Mouse (Mus musculus) megakaryocyte, adult 5-6 weeks (primary cell): ENCODE measurements around the gene Epb41l4b. TPM values are rescaled to one million over a fixed set of nuclear protein-coding genes. Genes with fewer than 3 reads are reported as not detected.
A peak's percentile ranks its signal among the peaks of the same experiment; 100 is the strongest.

Experiments
- ATAC-seq: 2 replicates; pipeline ENCODE4 v1.8.0; 2016; ENCODE audit warnings: mild to moderate bottlenecking, inconsistent platforms; ENCODE audit not compliant: poor library complexity, severe bottlenecking
- total RNA-seq, 2 experiments: library from RNA; stranded (forward) in 1 of 2; stranded (reverse) in 1 of 2; fragments of 153-499, 151-499 nt in 1 of 2; fragments of 221-1000, 200-1000 nt in 1 of 2; gene quantifications; 2 replicates each; pipeline versions ENCODE4 v1.2.3 to v1.2.4; 2015 to 2017

Epb41l4b gene
- total RNA-seq, 2 experiments from 2014 or later, result 2.8 to 2.9 TPM

DNA sequence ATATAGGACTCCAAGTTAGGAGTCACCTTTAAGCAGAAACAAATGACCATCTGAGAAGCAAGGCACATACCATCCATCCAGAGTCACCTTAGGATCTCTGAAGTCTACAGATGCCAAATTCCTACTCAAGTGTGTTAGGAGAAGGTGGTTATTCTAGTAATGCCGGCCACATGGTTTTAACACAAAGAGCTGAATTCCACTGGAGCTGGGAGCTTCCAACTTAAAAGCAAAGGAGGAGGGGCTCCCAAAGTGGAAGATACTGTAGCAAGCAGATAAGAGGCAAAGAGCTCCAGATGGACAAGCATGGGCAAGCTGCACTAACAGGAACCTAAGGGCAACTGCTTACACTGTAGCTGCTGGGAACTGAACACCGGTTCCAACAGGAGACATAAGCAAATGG, 76.3 kb downstream of the Epb41l4b start:
- ATAC-seq, result no peak

DNA sequence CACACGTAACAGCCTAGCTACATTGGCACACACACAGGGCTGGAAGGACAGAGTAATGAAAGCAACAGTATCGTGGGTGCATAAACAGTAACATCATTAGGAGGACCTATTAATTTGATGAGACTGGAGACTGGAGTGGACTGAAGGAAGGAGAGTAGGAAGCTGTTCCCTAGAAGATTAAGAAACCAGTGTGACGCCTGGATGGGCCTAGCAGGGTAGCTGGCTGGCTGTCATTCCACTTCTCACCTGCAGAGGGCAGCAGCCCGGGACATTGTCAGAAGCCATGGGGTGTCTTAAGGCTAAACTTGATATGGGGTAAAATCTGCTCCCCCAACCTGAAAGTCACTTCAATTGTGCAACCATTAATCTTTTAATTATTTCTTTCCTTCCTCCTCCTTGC, 78.0 kb downstream of the Epb41l4b start:
- ATAC-seq, result peak; percentile 92

- ATAC-seq, result no peak
Measured at GRCm38 (mm10) chr4:57064830-57065229, 78.4 kb downstream of the Epb41l4b start.

GRCm38 (mm10) chr4:57060319-57060831, 82.9 kb downstream of the Epb41l4b start:
- no peak for ATAC-seq

DNA sequence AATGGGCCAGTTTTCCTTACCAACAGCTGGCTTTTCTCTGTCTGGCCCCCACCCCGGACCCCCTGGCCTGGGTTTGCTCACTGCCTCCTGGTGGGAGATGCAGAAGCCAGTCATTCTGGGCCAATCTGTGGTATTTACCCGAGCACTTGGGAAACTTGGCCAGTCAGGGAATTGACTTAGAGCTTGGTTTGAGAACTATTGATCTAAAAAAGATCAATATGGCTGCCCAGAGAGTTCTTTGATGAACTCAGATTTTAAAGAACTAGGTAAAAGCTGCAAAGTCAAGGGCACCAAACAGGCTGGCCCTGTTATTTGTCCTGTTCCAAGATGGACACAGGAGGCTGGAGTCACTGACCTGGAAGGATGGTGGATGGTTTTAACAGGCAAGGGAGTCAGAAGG, 84.6 kb downstream of the Epb41l4b start:
- no peak for ATAC-seq

DNA sequence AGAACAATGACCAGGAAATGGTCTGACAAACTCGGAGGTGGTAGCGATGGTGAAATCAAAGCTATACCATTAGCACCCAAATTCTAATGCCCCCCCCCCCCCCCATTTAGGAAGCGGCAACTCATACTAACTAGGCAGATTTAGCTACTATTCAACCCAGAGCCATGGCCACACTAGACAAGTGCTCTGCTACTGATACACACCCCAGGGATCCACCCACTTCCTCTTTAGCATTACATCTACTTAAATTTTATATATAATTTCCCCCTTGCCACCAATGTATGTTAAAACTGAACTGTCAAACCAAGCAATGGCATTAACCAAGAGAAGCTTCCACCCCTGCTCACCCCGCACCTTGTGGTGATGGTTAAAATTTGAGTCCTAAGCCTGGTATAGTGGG, 85.6 kb downstream of the Epb41l4b start:
- ATAC-seq, result peak; percentile 39; the same call in 1 of the 2 replicates

DNA sequence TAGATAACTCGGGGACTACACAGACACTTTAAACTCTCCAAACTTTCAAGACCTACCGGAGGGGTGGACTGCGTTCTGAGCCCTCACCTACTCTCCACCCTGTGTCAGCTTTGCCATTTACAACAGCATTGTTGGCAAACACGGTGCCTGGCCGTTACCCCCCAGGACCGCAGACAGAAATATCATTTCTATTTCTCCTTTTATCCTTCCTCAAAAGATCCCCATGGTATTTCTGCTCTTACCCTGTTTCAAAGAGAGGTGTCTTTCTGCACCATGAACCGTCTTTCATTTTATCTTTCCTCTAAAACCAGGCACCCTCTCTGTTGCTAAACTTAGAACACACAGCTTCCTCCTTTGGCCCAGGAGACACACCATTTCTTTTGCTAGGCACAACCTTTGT, 87.6 kb downstream of the Epb41l4b start:
- peak; percentile 71 for ATAC-seq

DNA sequence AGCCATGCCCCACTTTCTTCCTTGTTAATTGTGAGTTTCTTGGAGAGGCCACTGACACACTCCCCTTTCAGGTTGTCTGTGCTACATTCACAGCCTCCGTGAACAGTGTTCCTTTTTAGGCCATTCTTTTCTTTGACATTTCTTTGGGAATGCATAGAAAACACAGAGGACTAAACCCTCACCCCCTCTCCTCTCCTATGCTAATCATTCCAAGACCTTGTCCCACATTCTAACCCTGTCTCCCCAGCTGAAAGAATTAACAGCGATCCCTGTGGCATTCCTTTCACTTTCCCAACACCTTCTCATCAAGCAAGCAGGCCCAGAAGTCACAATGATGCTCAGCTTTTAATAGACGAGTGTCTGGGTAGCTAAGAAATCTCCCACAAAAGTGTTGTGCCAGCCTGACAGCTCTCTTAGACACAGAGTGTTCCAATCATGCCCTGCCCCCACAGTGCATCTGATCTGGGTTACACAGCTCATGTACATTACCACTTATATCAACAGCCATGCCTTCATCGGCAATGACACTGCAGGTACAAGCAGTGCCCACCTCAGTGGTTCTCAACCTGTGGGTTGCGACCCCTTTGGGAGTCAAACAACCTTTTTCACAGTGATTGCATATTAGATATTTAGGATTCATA, 93.8 kb downstream of the Epb41l4b start:
- ATAC-seq, result no peak

- no peak for ATAC-seq
Measured at GRCm38 (mm10) chr4:57048566-57048965, 94.7 kb downstream of the Epb41l4b start.

DNA sequence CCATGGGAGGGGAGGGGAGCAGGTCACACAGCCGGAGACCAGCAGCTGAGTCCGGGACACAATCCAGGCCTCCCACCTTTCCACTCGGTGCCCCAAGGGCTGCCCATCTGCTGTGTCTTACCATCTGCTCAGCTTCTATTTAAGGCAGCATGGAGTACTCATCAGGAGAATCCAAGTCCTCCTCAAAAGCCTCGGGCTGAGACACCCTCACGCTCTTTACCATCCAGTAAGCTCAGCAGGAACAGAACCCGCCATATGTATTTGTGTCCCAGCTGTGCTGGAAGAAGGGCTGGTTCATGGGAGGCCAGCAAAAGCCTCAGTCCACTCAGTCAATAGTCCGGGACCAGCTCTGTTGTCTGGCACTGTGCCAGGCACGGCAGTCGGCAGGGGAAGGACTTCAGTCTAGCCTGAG, 97.1 kb downstream of the Epb41l4b start:
- ATAC-seq, result no peak

- no peak for ATAC-seq
Measured at GRCm38 (mm10) chr4:57043621-57044020, 99.6 kb downstream of the Epb41l4b start.

DNA sequence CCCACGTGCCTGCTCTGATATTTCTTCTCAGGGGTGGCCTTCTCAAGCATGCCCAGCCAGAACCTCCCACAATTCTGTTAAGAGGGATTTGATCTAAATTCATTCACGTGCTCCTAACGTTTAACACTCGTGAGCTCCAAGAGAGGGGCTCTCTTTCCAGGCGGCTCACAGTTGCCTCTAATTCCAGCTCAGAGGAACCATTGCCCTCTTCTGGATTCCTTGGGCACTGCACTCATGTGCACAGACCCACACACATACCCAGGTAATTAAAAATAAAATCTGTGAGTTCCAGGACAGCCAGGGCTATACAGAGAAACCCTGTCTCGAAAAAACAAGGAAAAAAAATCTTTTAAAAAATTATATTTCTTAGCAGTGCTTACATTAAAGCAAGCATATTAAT, 101.6 kb downstream of the Epb41l4b start:
- no peak for ATAC-seq

DNA sequence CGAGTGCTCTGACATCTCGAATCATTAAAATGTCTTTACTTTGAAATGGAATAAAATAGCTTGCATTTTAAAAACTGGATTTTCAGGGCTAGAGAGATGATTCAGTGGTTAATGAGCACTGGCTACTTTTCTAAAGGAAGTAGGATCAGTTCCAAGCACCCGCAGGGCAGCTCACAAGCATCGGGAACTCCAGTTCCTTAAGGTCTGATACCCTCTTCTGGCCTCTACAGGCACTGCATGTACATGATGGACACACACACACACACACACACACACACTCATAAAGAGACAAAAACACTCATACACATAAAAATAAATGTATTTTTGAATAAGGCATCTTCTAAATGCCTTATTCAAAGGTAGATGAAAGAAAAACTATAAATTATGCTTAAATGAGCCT, 102.0 kb downstream of the Epb41l4b start:
- no peak for ATAC-seq

DNA sequence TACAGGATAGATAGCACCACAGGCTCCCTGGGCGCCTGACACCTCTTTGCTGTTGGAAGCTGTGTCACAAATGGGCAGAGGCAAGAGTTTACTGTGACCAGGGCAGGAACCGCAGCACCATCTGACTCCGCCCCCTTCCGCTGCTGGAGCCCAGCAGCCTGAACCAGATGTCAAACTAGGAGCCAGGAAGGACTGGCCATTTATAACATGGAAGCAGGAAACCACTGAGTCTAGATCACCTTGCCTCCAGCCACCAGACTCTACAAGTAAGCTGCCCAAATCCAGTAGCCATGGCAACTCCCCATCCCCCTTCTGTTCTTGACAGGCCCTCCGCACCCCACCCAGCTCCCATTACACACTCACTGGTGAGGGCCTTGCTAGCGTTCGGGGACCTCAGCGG, 102.8 kb downstream of the Epb41l4b start:
- peak; percentile 58 for ATAC-seq

DNA sequence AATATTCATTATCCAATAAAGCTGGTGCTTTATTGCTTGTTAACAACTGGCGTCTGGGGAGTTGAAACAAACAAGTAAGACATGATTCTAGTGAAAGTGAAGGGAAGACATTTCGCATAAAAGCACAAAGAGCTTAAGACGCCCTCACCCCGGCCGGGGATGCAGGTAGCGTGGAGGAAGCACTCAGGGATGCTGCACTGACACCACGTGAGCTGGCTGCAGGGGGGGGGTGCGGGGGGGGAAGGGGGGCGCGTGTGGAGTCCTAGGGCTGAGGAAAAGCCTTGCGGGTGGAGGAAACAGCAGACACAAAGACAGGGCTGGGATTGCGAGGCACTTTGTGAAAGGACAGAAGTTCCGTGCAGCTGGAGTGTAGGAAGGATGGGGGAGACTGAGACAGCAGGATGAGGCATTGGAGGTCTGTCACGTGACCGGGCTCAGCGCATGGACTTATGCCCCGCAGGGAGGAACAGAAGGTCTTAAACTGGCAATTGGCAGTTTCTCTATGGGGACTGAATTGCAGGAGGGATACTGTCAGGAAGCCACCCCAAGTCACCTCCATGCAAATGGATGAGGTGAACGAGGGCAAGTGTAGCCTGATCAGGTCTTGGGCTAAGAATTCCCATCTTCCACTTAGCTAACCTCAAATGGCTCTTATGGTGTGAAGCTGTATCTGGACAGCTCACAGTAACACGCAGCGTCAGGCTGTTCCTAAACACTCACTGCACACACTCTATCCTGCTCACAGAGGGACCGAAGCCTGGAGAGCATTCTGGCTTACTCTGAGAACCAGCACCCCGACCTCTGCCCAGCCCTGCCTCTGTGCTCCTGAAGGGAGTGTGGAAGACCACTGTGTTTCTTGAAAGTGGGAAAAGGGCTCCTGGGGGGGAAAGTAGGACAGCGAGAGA, 103.9 kb downstream of the Epb41l4b start:
- peak; percentile 9; the same call in 1 of the 2 replicates for ATAC-seq

GRCm38 (mm10) chr4:57037554-57037953, 105.7 kb downstream of the Epb41l4b start:
- ATAC-seq, result peak; percentile 85

- ATAC-seq, result no peak
Measured at GRCm38 (mm10) chr4:57034169-57034568, 109.1 kb downstream of the Epb41l4b start.

DNA sequence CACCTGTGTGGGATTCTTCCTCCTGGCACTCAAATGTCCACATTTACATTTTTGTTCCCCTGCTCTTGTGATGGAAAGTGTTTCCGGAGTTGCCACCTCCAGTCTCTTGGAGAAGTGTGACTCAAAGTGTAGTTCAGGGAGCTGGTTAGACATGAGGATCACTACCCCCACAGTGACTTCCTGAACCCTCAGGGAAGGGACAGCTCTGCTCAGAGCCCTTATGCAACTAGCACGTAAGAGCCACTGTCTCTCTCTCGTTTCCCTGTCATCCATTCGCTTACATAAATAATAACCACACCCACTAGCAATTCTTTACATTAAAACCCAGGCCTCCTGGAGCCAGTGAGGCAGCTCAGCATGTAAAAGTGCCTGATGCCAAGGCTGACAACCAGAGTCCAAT, 111.8 kb downstream of the Epb41l4b start:
- ATAC-seq, result peak; percentile 70

DNA sequence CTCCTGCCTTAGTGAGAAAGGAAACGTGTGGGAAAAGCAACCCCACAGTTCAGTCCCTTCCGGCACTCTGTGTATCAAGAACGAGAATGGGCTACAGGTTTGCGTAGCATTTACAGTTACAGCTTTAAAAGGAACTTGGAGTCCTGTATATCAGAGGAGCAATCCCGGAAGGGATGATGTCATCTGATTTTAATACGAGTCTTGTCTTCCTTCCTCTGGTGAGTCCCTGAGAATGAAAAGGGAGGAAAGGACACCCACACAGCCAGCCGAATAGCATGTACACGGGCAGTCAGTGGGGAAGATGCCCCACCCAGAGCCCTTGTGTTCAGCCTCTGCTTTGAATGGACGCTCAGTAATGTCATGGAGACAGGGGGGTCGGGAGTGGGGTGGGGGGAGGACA, 115.3 kb downstream of the Epb41l4b start:
- ATAC-seq, result peak; percentile 39

DNA sequence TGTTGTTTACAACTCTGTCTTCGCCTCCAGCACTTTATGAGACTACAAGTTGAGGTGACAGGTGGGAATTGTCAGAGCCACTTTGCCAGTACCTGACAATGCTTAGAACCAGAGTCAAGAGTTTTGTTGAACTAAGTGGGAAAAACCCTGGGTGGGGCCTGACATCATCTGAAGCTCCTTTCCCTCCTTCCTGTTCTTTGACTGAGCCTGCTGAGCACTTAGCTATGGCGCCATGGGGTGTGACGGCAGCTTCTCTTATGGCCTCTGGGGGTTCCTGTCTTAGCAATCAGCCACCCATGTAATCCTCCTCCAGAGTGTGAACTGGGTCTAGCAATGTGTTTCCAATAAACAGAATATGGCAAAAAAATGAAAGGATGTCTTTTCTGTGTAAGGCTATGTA, 119.7 kb downstream of the Epb41l4b start:
- ATAC-seq, result 0 out of 2 replicates have a peak, but pooled peaks have one; percentile 34

- peak; percentile 61 for ATAC-seq
Measured at GRCm38 (mm10) chr4:57021288-57021687, 121.9 kb downstream of the Epb41l4b start.

- ATAC-seq, result peak; percentile 76
Measured at GRCm38 (mm10) chr4:57017229-57017628, 126.0 kb downstream of the Epb41l4b start.
